Mouse (Mus musculus) limb, embryonic 14.5 days (tissue): ENCODE results near the gene Upk3a. TPM values are rescaled to one million over a fixed set of nuclear protein-coding genes. Genes with fewer than 3 reads are reported as not detected.

Source experiments
- ATAC-seq: fragments of 200-750 bp; cut with Nextera tagmentation; 2 replicates; pipeline ENCODE4 v1.8.0; 2017; ENCODE audit warnings: low read depth, moderate number of reproducible peaks, moderate TSS enrichment; ENCODE audit not compliant: low FRiP score
- DNase-seq: peaks from one replicate; pipeline ENCODE4 v3.0.0-alpha.2; 2015; ENCODE audit warnings: low spot score
- H3K27ac ChIP-seq: fragments of 300-500 bp; sonication (generic); replicated peaks from 2 replicates; pipeline ENCODE4 v1.5.1; 2014; ENCODE audit warnings: low read depth, mild to moderate bottlenecking, low read length, moderate library complexity, mixed read lengths
- H3K27me3 ChIP-seq: fragments of 300-500 bp; sonication (generic); 2 replicates; pipeline ENCODE4 v1.6.1; 2014; ENCODE audit warnings: low read length, mixed read lengths; ENCODE audit not compliant: control insufficient read depth, insufficient read depth
- H3K36me3 ChIP-seq: fragments of 300-500 bp; sonication (generic); 2 replicates; pipeline ENCODE4 v1.6.1; 2014; ENCODE audit warnings: mild to moderate bottlenecking, low read length, moderate library complexity, mixed read lengths; ENCODE audit not compliant: control insufficient read depth, insufficient read depth
- H3K4me1 ChIP-seq: fragments of 300-500 bp; sonication (generic); 2 replicates; pipeline ENCODE4 v1.6.1; 2014; ENCODE audit warnings: antibody characterized with exemption, low read length, mixed read lengths; ENCODE audit not compliant: control insufficient read depth, insufficient read depth
- H3K4me2 ChIP-seq: fragments of 300-500 bp; sonication (generic); replicated peaks from 2 replicates; pipeline ENCODE4 v1.6.1; 2014; ENCODE audit warnings: low read depth, mild to moderate bottlenecking, low read length, moderate library complexity; ENCODE audit not compliant: severe bottlenecking
- H3K4me3 ChIP-seq: fragments of 300-500 bp; sonication (generic); replicated peaks from 2 replicates; pipeline ENCODE4 v1.5.1; 2014; ENCODE audit warnings: low read length
- H3K9ac ChIP-seq: fragments of 300-500 bp; sonication (generic); 2 replicates; pipeline ENCODE4 v1.6.1; 2014; ENCODE audit warnings: mild to moderate bottlenecking, low read depth, low read length, moderate library complexity; ENCODE audit not compliant: severe bottlenecking
- H3K9me3 ChIP-seq: fragments of 300-500 bp; sonication (generic); 2 replicates; pipeline ENCODE4 v1.6.1; 2016; ENCODE audit warnings: low read length; ENCODE audit not compliant: control insufficient read depth
- POLR2A ChIP-seq: fragments of 200-500 bp; IDR thresholded peaks from 2 replicates; pipeline ENCODE4 v1.8.0; 2012; ENCODE audit warnings: inconsistent platforms, mild to moderate bottlenecking, moderate library complexity, borderline replicate concordance; ENCODE audit not compliant: insufficient read depth, insufficient read length; ENCODE audit errors: extremely low read depth
- WGBS: fragments of 180-500 bp; shearing (Covaris S2); extraction: QIAGEN DNeasy Blood & Tissue Kit; methylation state at CpG from one replicate; pipeline ENCODE4 v1.1.7; 2014; 5-methylcytosine and 5-hydroxymethylcytosine counted together
- polyA plus RNA-seq, 2 experiments: library from polyadenylated mRNA; depleted of rRNA in 1 of 2; stranded (reverse) in 1 of 2; unstranded in 1 of 2; fragments of >200 nt; fragmentation: Nextera tagmentation in 1 of 2; extraction: Ambion mirVana in 1 of 2; gene quantifications; 2 replicates each; pipeline versions ENCODE4 v1.2.1 to v1.2.3; 2012 to 2014

The Upk3a gene
- polyA plus RNA-seq, 2 experiments = 0.08 TPM; not detected in 1

DNA sequence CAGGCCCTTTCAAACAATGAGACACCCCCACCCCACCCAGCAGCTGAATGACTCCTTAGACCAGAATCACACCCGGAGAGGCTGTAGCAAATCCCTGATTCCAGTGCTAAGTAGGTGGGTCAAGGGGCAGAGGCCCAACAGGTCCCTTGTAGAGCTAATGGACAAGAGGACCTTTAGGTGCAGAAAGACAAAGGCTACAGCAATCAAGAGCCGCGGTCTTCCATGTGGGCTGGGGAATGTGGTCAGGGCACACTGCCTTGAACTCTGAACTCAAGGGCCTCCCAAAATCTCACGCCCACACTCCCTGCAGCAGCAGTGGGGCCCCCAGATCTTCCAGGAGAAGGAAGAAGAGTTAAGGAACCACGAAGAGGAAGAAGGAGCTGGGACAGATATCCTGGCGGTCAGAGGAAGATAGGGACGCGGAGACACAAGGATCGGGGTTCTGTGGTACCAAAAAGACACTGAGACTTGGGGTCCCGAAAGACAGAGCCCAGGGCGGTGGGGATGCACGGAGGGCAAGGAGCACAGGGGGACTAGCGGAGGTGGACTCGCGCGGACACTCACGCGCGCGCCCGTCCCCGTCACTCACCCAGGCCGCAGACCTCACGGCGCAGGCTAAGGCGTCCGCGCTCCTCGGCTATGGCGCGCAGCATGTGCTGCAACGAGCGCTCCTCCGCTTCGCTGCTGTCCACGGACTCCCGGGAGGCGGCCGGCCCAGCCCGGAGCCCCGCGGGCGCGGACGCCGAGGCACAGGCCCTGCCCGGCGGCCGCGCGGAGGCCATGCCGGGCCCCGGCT is 29.7 kb upstream of the Upk3a start:
- H3K36me3 ChIP-seq = 0 out of 2 replicates have a peak, but pooled peaks cover 3% of the 10 kb centered on the region
- peak overlapping the region; percentile 75 for H3K4me3 ChIP-seq
- no peaks in the 10 kb centered on the region for H3K9me3 ChIP-seq
- ATAC-seq (peak; percentile 45), DNase-seq (no peak)
- WGBS = 3% methylated on average over 33 of the region's 53 CpGs
- TF ChIP-seq POLR2A = no peak
- H3K9ac ChIP-seq = peak overlapping the region; percentile 86
- no peaks in the 10 kb centered on the region for H3K27me3 ChIP-seq
- peaks cover 17% of the 10 kb centered on the region for H3K4me1 ChIP-seq
- H3K27ac ChIP-seq = peak overlapping the region; percentile 55; the same call in 1 of the 2 replicates
- H3K4me2 ChIP-seq = peak overlapping the region; percentile 86

DNA sequence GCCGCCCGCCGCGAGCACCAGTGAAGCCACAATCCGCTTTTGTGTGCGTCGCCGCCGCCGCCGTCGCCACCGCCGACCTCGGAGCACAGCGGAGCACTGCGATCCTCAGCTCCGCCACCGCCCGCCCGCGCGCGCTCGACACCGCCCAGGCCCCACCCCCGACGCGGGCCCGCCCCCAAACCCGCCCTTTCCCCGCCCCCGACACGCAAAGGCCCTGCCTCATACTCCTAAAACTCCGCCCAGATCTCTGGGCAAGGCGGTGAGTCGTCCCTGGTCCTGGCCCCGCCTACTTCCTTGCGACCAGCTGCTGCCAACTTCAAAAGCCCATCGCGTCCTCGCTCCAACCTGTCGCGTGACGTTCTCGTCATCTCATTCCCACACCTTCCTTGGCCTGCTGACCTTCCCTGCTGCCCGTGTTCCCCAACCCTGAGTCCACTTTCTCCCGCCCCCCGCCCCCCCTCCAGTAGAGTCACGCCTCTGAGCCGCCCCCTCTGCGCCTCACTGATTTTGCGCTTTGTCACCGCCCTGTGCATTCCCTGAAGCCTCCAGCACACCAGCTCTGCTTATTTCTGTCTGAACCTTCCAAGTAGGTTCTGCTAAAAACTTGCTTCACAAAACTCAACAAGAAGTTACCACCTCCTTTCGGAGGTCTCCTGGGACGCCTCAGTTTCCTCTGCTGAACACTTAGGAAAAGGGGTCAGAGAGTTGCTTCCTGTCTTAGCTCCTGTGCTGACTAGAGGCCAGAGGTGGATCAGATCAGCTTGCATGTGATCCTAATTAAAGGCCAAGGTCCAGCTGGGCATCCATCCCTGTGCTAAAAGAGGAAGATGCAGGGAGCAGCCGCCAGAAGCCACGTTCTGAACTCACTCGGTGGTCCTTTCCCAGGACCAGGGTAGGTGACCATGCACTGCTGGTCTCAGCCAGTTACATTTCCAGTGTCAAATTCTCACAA is 28.8 kb upstream of the Upk3a start, which contains the start of gene 5031439G07Rik:
Gene 5031439G07Rik (minus strand): TSS at position 678 of the 952 bp plus-strand sequence.
- TF ChIP-seq POLR2A = 0 out of 2 replicates have a peak, but pooled peaks have one; percentile 14
- Histone ChIP-seq H3K4me3 (peak within 1 kb of the TSS; percentile 75), H3K9ac (peak within 1 kb of the TSS; percentile 86), H3K36me3 (0 out of 2 replicates have a peak, but pooled peaks cover 3% of the 10 kb centered on the region), H3K9me3 (no peaks in the 10 kb centered on the region), H3K4me2 (peak within 1 kb of the TSS; percentile 86), H3K27ac (peak within 1 kb of the TSS; percentile 55; the same call in 1 of the 2 replicates), H3K4me1 (peaks cover 17% of the 10 kb centered on the region), H3K27me3 (no peaks in the 10 kb centered on the region)
- WGBS = 2% methylated on average over 23 of the region's 59 CpGs
- peak; percentile 97 for DNase-seq
- peak; percentile 93 for ATAC-seq

DNA sequence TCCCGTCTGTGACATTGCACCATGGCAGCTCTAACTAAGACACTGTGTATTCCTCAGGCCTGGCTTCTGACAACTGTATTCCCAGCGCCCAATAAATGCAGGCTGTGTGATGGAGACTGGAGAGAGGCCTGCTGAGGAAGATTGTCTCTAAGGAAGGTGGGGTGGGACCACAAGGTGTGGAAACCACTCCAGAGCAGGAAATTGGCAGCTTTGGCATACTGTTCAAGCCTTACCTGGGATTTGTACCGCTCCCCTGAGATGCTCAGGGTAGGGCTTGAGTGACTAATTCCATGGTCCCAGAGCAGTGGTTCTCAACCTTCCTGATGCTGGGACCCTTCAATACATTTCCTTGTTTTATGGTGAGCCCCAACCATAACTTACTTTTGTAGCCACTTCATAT is 27.8 kb upstream of the Upk3a start:
- Histone ChIP-seq H3K9me3 (no peaks in the 10 kb centered on the region), H3K27me3 (no peaks in the 10 kb centered on the region), H3K27ac (no peak overlapping the region), H3K4me3 (no peak overlapping the region), H3K4me2 (no peak overlapping the region), H3K4me1 (peaks cover 14% of the 10 kb centered on the region), H3K36me3 (no peaks in the 10 kb centered on the region), H3K9ac (no peak overlapping the region)
- ATAC-seq (no peak), DNase-seq (no peak)
- TF ChIP-seq POLR2A = no peak
- WGBS = 74% methylated on average over 3 of the region's 3 CpGs

DNA sequence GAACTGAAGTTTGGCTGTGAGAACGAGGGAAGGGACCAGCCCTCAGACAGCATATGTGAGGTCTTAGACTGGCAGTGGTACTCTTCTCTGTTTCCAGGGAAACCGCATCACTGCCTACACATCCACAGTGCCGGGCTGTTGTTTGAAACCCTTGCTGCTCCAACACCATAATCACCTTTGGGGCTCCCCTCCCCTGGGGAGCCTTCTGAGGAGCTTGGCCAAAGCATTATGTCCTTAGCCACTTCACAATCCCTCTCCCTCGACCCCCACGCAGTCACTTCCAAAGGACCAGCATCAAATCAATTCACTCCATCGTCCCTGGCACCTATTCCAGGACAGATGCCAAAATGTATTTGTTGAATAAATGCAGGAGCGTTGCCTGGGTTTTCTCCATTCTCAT is 27.2 kb upstream of the Upk3a start:
- Histone ChIP-seq H3K4me1 (peaks cover 14% of the 10 kb centered on the region), H3K4me3 (no peak overlapping the region), H3K4me2 (no peak overlapping the region), H3K27ac (no peak overlapping the region), H3K9me3 (no peaks in the 10 kb centered on the region), H3K9ac (no peak overlapping the region), H3K36me3 (no peaks in the 10 kb centered on the region), H3K27me3 (no peaks in the 10 kb centered on the region)
- ATAC-seq = no peak
- no peak for TF ChIP-seq POLR2A
- WGBS = 61% methylated on average over 7 of the region's 7 CpGs
- DNase-seq = no peak

DNA sequence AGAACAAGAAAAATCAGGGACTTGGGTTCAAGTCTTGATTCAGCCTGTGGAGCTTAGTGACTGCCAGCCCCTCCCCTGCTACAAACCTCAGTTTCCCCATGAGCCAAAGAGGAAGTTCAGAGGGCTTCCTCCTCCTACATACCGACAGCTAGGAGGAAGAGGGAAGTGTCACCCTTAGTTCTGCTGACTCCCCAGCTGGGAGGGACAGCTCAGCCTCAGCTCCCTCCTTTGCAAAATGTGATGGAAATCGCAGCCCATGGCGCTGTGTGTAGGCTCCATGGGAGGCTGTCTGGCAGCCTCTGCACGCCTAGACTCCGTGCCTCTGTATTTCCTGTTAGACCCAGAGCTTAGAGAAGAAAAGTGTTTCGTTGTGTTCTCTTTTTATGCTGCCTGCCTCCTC is 22.4 kb upstream of the Upk3a start:
- H3K36me3 ChIP-seq = no peaks in the 10 kb centered on the region
- no peak overlapping the region for H3K4me2 ChIP-seq
- H3K9ac ChIP-seq = no peak overlapping the region
- no peak overlapping the region for H3K27ac ChIP-seq
- H3K4me1 ChIP-seq = no peaks in the 10 kb centered on the region
- DNase-seq = no peak
- ATAC-seq = no peak
- no peaks in the 10 kb centered on the region for H3K27me3 ChIP-seq
- H3K9me3 ChIP-seq = no peaks in the 10 kb centered on the region
- no peak for TF ChIP-seq POLR2A
- no peak overlapping the region for H3K4me3 ChIP-seq
- 21% methylated on average over 6 of the region's 6 CpGs for WGBS
